Mouse (Mus musculus): Measurements from ENCODE around the gene Myadm.

The Myadm gene

GRCm38 (mm10) chr7:3323826-3324225, 34.9 kb downstream of the Myadm start:
- no peak for DNase-seq

- DNase-seq = no peak
Measured at GRCm38 (mm10) chr7:3327961-3328360, 39.1 kb downstream of the Myadm start.

- peak; percentile 84 to 88 for DNase-seq
Measured at GRCm38 (mm10) chr7:3329776-3330546, 41.1 kb downstream of the Myadm start.

- DNase-seq = no peak
Measured at GRCm38 (mm10) chr7:3331171-3331570, 42.3 kb downstream of the Myadm start.

- DNase-seq = peak; percentile 77 to 83
Measured at GRCm38 (mm10) chr7:3331581-3332223, 42.8 kb downstream of the Myadm start.

- no peak for DNase-seq
Measured at GRCm38 (mm10) chr7:3332224-3332615, 43.3 kb downstream of the Myadm start.

- peak; percentile 62 to 72 for DNase-seq
Measured at GRCm38 (mm10) chr7:3332619-3333521, 44.0 kb downstream of the Myadm start, which contains the start of gene Cacng7. TSS of gene Cacng7 (plus strand) at chr7:3332955.

- DNase-seq = peak; percentile 16 to 26
Measured at GRCm38 (mm10) chr7:3333542-3333941, 44.7 kb downstream of the Myadm start.

- DNase-seq = peak in 1 of 2 experiments; percentile 24
Measured at GRCm38 (mm10) chr7:3336412-3336811, 47.5 kb downstream of the Myadm start.

- no peak for DNase-seq
Measured at GRCm38 (mm10) chr7:3338286-3338935, 49.5 kb downstream of the Myadm start.

- DNase-seq = no peak
Measured at GRCm38 (mm10) chr7:3339010-3339409, 50.1 kb downstream of the Myadm start.

- no peak for DNase-seq
Measured at GRCm38 (mm10) chr7:3343861-3344260, 55.0 kb downstream of the Myadm start.

- DNase-seq = no peak
Measured at GRCm38 (mm10) chr7:3345301-3345700, 56.4 kb downstream of the Myadm start.

- no peak for DNase-seq
Measured at GRCm38 (mm10) chr7:3347366-3348287, 58.7 kb downstream of the Myadm start.

GRCm38 (mm10) chr7:3348326-3348725, 59.4 kb downstream of the Myadm start:
- no peak for DNase-seq

GRCm38 (mm10) chr7:3349775-3350174, 60.9 kb downstream of the Myadm start:
- DNase-seq = no peak

Measured in cerebellum, postnatal 36 days (tissue).